Mouse (Mus musculus) kidney, embryonic 16.5 days (tissue): ENCODE measurements at regions not wholly inside any gene's neighbourhood (a gene's known extent, or its start where the extent isn't known, plus 50 kb on each side); places are given as distances from the start of the nearest gene placed in this dataset.

Experiments
- ATAC-seq: fragments of 200-750 bp; cut with Nextera tagmentation; 2 replicates; pipeline ENCODE4 v1.8.0; 2017; ENCODE audit warnings: moderate TSS enrichment; ENCODE audit not compliant: low FRiP score, low TSS enrichment
- H3K27ac ChIP-seq: fragments of 300-500 bp; sonication (generic); 2 replicates; pipeline ENCODE4 v1.5.1; 2014; ENCODE audit warnings: low read length
- H3K27me3 ChIP-seq: fragments of 300-500 bp; sonication (generic); 2 replicates; pipeline ENCODE4 v1.6.1; 2014; ENCODE audit warnings: low read length, control low read depth, mixed read lengths; ENCODE audit not compliant: insufficient read depth
- H3K36me3 ChIP-seq: fragments of 300-500 bp; sonication (generic); 2 replicates; pipeline ENCODE4 v1.6.1; 2014; ENCODE audit warnings: low read length, control low read depth, mixed read lengths; ENCODE audit not compliant: insufficient read depth
- H3K4me1 ChIP-seq: fragments of 300-500 bp; sonication (generic); 2 replicates; pipeline ENCODE4 v1.6.1; 2014; ENCODE audit warnings: low read length, control low read depth, mixed read lengths; ENCODE audit not compliant: insufficient read depth
- H3K4me2 ChIP-seq: fragments of 300-500 bp; sonication (generic); replicated peaks from 2 replicates; pipeline ENCODE4 v1.6.1; 2014; ENCODE audit warnings: low read depth, low read length
- H3K4me3 ChIP-seq: fragments of 300-500 bp; sonication (generic); 2 replicates; pipeline ENCODE4 v1.5.1; 2014; ENCODE audit warnings: mild to moderate bottlenecking, low read length
- H3K9ac ChIP-seq: fragments of 300-500 bp; sonication (generic); replicated peaks from 2 replicates; pipeline ENCODE4 v1.6.1; 2014; ENCODE audit warnings: low read length
- H3K9me3 ChIP-seq: fragments of 300-500 bp; sonication (generic); 2 replicates; pipeline ENCODE4 v1.6.1; 2016; ENCODE audit warnings: low read length, control low read depth
- WGBS: fragments of 180-500 bp; shearing (Covaris S2); extraction: QIAGEN DNeasy Blood & Tissue Kit; methylation state at CpG from one replicate; pipeline ENCODE4 v1.1.7; 2014; 5-methylcytosine and 5-hydroxymethylcytosine counted together

GRCm38 (mm10) chr12:56241735-56242134 is 104.0 kb downstream of the Mbip start:
- Histone ChIP-seq H3K9ac (no peak overlapping the region), H3K36me3 (no peaks in the 10 kb centered on the region), H3K4me3 (no peak overlapping the region), H3K27ac (no peak overlapping the region), H3K9me3 (no peaks in the 10 kb centered on the region), H3K27me3 (no peaks in the 10 kb centered on the region), H3K4me1 (no peaks in the 10 kb centered on the region), H3K4me2 (no peak overlapping the region)
- ATAC-seq, result no peak
- 37% methylated on average over 5 of the region's 5 CpGs for WGBS

DNA sequence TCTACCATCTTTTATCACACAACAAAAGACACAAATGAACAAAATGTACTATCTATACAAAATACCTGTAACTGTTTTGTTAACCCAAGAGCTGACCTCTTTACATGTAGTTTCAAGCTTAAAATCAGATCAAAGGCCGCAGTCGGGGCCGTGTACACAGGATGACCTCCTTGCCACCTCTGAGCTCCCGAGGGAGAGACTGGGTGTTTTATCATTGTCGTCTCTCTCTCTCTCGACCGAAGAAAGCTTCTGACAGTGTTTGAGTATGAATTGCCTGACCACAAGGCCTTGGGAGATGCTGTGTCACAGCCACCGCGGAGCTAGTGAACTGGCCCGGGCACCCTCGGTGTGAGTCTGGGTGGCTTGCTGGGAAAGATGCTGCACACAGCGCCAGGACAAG is 105.5 kb downstream of the Mbip start:
- Histone ChIP-seq H3K9ac (no peak overlapping the region), H3K4me2 (no peak overlapping the region), H3K27me3 (no peaks in the 10 kb centered on the region), H3K4me1 (no peaks in the 10 kb centered on the region), H3K27ac (no peak overlapping the region), H3K9me3 (no peaks in the 10 kb centered on the region), H3K36me3 (no peaks in the 10 kb centered on the region), H3K4me3 (no peak overlapping the region)
- ATAC-seq, result no peak
- WGBS, result 18% methylated on average over 12 of the region's 12 CpGs

- H3K27me3 ChIP-seq, result no peaks in the 10 kb centered on the region
- H3K4me3 ChIP-seq, result no peak overlapping the region
- H3K4me1 ChIP-seq, result no peaks in the 10 kb centered on the region
- ATAC-seq, result no peak
- no peak overlapping the region for H3K9ac ChIP-seq
- 68% methylated on average over 6 of the region's 6 CpGs for WGBS
- no peak overlapping the region for H3K27ac ChIP-seq
- peaks cover 8% of the 10 kb centered on the region for H3K9me3 ChIP-seq
- no peak overlapping the region for H3K4me2 ChIP-seq
- no peaks in the 10 kb centered on the region for H3K36me3 ChIP-seq
These were observed 111.1 kb downstream of the Mbip start for GRCm38 (mm10) chr12:56234571-56234970.

GRCm38 (mm10) chr12:56233209-56233608 is 112.5 kb downstream of the Mbip start:
- Histone ChIP-seq H3K4me3 (no peak overlapping the region), H3K4me2 (no peak overlapping the region), H3K9ac (no peak overlapping the region), H3K36me3 (no peaks in the 10 kb centered on the region), H3K9me3 (peaks cover 8% of the 10 kb centered on the region), H3K27me3 (no peaks in the 10 kb centered on the region), H3K4me1 (no peaks in the 10 kb centered on the region), H3K27ac (no peak overlapping the region)
- ATAC-seq, result no peak

GRCm38 (mm10) chr12:56224142-56224895 is 121.4 kb downstream of the Mbip start:
- WGBS, result 28% methylated on average over 3 of the region's 3 CpGs
- H3K9me3 ChIP-seq, result no peaks in the 10 kb centered on the region
- H3K4me3 ChIP-seq, result no peak overlapping the region
- H3K4me2 ChIP-seq, result no peak overlapping the region
- no peak overlapping the region for H3K9ac ChIP-seq
- no peaks in the 10 kb centered on the region for H3K4me1 ChIP-seq
- peak; percentile 39; the same call in 1 of the 2 replicates for ATAC-seq
- no peaks in the 10 kb centered on the region for H3K36me3 ChIP-seq
- no peaks in the 10 kb centered on the region for H3K27me3 ChIP-seq
- H3K27ac ChIP-seq, result no peak overlapping the region

GRCm38 (mm10) chr12:56193524-56193923 is 152.2 kb downstream of the Mbip start:
- WGBS, result 83% methylated on average over 3 of the region's 3 CpGs
- Histone ChIP-seq H3K27me3 (no peaks in the 10 kb centered on the region), H3K9ac (no peak overlapping the region), H3K36me3 (no peaks in the 10 kb centered on the region), H3K4me1 (no peaks in the 10 kb centered on the region), H3K9me3 (no peaks in the 10 kb centered on the region), H3K4me3 (no peak overlapping the region), H3K27ac (no peak overlapping the region), H3K4me2 (no peak overlapping the region)
- ATAC-seq, result no peak

DNA sequence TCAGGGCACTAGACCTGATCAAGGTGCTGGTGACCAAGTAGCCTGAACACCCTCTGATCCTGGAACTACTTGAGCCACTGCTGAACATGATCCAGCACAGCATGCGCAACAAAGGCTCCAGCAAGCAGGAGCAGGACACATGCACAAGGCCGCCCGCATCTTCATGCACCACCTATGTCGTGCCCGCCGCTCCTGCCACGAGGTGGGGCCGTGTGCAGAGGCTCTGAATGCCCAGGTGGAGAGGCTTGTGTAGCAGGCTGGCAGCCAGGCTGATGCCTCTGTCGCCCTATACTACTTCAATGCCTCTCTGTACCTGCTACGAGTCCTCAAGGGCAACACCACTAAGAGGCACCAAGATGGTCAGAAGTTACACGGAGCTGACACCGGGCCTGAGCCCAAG is 156.1 kb downstream of the Mbip start:
- Histone ChIP-seq H3K9ac (no peak overlapping the region), H3K36me3 (no peaks in the 10 kb centered on the region), H3K4me1 (no peaks in the 10 kb centered on the region), H3K27ac (no peak overlapping the region), H3K27me3 (no peaks in the 10 kb centered on the region), H3K9me3 (no peaks in the 10 kb centered on the region), H3K4me2 (no peak overlapping the region), H3K4me3 (no peak overlapping the region)
- 93% methylated on average over 12 of the region's 12 CpGs for WGBS
- ATAC-seq, result no peak

- 77% methylated on average over 3 of the region's 3 CpGs for WGBS
- Histone ChIP-seq H3K9me3 (no peaks in the 10 kb centered on the region), H3K27me3 (no peaks in the 10 kb centered on the region), H3K4me2 (no peak overlapping the region), H3K4me1 (no peaks in the 10 kb centered on the region), H3K4me3 (no peak overlapping the region), H3K9ac (no peak overlapping the region), H3K36me3 (no peaks in the 10 kb centered on the region), H3K27ac (no peak overlapping the region)
- no peak for ATAC-seq
These were observed 185.0 kb downstream of the Mbip start for GRCm38 (mm10) chr12:56160736-56161135.

- H3K27ac ChIP-seq, result no peak overlapping the region
- H3K27me3 ChIP-seq, result no peaks in the 10 kb centered on the region
- no peak overlapping the region for H3K4me3 ChIP-seq
- H3K9me3 ChIP-seq, result no peaks in the 10 kb centered on the region
- no peak for ATAC-seq
- no peaks in the 10 kb centered on the region for H3K36me3 ChIP-seq
- WGBS, result 33% methylated on average over 1 of the region's 1 CpGs
- no peak overlapping the region for H3K4me2 ChIP-seq
- no peaks in the 10 kb centered on the region for H3K4me1 ChIP-seq
- no peak overlapping the region for H3K9ac ChIP-seq
These were observed 201.3 kb downstream of the Mbip start for GRCm38 (mm10) chr12:56144359-56144758.

GRCm38 (mm10) chr12:56143789-56144188 is 201.9 kb downstream of the Mbip start:
- Histone ChIP-seq H3K9me3 (no peaks in the 10 kb centered on the region), H3K27me3 (no peaks in the 10 kb centered on the region), H3K27ac (no peak overlapping the region), H3K36me3 (no peaks in the 10 kb centered on the region), H3K4me3 (no peak overlapping the region), H3K9ac (no peak overlapping the region), H3K4me1 (no peaks in the 10 kb centered on the region), H3K4me2 (no peak overlapping the region)
- 63% methylated on average over 2 of the region's 2 CpGs for WGBS
- ATAC-seq, result no peak
